Mouse (Mus musculus) left cerebral cortex, adult 2 months (tissue): ENCODE measurements at regions not wholly inside any gene's neighbourhood (a gene's known extent, or its start where the extent isn't known, plus 50 kb on each side); places are given as distances from the start of the nearest gene placed in this dataset.
A peak's percentile ranks its signal among the peaks of the same experiment; 100 is the strongest.

Experiments used
- DNase-seq, 2 experiments: peaks; one replicate each; pipeline ENCODE4 v3.0.0; 2021 to 2022; ENCODE audit warnings: low spot score in 2 of 2, mixed read lengths in 1 of 2; ENCODE audit errors: extremely low spot score in 1 of 2
- H3K27ac ChIP-seq: fragments of 200-600 bp; 2 replicates; pipeline ENCODE4 v1.8.1; 2022
- H3K4me3 ChIP-seq: fragments of 200-600 bp; 2 replicates; pipeline ENCODE4 v1.8.1; 2022
- CTCF ChIP-seq: fragments of 200-600 bp; IDR thresholded peaks from 2 replicates; pipeline ENCODE4 v1.8.1; 2022; ENCODE audit warnings: antibody characterized with exemption, mild to moderate bottlenecking, moderate library complexity
- intact Hi-C: fragments of 180-260 bp; cut with DNase I; formaldehyde crosslinking; loops from one replicate; pipeline ENCODE4 v1.15.1; 2025

GRCm38 (mm10) chr14:97694238-97694637 is 475.3 kb downstream of the Dach1 start:
- H3K4me3 ChIP-seq: no peak overlapping the region
- no peak for DNase-seq
- intact Hi-C loops: no loop called here
- no peak for TF ChIP-seq CTCF
- H3K27ac ChIP-seq: no peak overlapping the region

DNA sequence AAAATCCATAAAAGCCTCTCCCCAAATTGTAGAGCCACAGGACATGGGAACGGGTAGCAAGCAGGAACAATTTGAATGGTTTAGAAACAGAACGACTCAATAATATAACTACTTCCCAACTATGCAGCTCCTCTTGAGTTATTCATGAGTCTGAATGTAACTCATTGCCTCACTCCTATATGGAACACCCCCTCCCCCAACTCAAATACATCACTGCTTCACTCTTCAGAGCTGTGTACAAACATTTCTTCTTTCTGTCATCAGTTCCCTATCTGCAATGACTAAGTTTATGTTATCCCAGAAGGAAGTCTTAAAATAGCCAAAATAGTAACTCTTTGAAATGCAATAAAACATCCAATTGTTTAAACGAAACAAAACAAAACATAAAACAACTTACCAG is 484.9 kb downstream of the Dach1 start:
- intact Hi-C loops: no loop called here
- no peak for TF ChIP-seq CTCF
- no peak for DNase-seq
- H3K4me3 ChIP-seq: no peak overlapping the region
- no peak overlapping the region for H3K27ac ChIP-seq

DNA sequence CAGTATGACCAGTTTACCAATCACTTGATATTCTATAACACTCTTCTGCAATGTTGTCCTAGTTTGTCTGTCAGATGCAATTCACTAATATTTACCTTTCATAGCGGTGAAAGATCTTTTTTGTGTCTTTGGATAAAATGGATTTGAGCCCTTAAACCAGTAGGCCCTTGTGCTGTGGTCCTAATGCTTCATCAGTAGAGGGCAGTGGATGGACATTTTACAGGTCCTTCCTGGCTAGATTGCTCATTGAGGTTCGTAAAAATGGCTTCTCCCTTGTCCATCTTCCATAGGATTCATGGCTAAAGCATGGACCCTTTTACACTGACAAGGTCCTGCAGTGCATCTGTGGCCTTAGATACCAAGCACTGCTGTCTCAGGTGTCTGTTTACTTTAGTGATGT is 501.8 kb downstream of the Dach1 start:
- intact Hi-C loops: no loop called here
- no peak overlapping the region for H3K4me3 ChIP-seq

DNA sequence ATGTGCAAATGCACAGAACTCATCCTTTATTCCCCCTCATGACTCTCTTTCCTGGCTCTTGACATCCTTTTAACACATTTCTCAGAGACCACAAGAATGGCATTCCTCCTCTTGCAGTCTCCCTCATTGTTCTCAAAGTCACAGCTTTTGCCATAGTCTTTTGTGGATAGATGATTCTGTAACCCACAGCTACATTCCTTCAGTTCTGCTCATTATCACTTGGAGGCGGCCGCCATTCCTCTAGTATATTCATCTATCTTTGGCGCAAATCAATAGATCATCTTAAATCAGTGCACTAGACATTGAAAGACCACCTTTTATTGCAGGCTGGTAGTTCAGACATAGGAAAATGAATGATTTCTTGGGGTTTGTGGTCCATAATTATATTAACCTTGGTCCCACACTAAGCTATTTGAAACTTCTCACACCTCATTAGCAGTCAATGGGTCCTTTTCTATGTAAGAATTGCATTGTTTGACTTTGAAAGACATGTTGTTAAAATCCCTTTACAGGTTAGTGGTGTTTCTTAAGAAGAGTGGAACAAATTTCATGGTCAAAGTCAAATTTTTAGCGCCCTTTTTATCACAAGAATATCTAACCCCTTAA is 531.3 kb downstream of the Dach1 start:
- Histone ChIP-seq H3K27ac (no peak overlapping the region), H3K4me3 (no peak overlapping the region)
- TF ChIP-seq CTCF: no peak
- intact Hi-C loops: no loop called here
- DNase-seq: no peak

More for the DNA sequence above, 501.8 kb downstream of the Dach1 start:
- TF ChIP-seq CTCF: peak; percentile 25
- DNase-seq: no peak
- no peak overlapping the region for H3K27ac ChIP-seq

DNA sequence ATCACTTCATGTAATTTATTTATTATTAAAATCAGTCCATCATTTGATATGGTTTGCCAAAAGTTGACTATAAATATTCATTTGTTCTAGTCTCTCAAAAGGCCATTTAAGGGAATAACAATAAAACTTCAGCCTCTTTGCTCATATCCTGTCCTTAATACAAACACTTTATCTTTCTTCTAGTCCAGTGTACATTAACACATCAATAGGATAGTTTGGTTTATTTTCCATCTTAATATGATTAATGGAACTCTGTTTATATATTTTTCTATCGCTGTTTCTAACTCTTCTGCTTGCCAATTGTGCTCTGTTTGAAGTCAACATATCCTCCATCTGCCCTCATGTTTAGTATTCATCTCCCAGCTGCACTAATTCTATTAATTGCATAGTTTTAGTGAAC is 558.1 kb downstream of the Dach1 start:
- H3K4me3 ChIP-seq: no peak overlapping the region
- no peak for TF ChIP-seq CTCF
- intact Hi-C loops: no loop called here
- no peak overlapping the region for H3K27ac ChIP-seq
- no peak for DNase-seq

- Histone ChIP-seq H3K4me3 (no peak overlapping the region), H3K27ac (no peak overlapping the region)
- DNase-seq: no peak
- no peak for TF ChIP-seq CTCF
- intact Hi-C loops: no loop called here
Measured at GRCm38 (mm10) chr14:97596694-97597093, 572.9 kb downstream of the Dach1 start.

GRCm38 (mm10) chr14:97588611-97589010 is 581.0 kb downstream of the Dach1 start:
- no peak for DNase-seq
- intact Hi-C loops: no loop called here
- H3K27ac ChIP-seq: no peak overlapping the region
- no peak for TF ChIP-seq CTCF
- H3K4me3 ChIP-seq: no peak overlapping the region

- intact Hi-C loops: no loop called here
- peak; percentile 14 to 36 for DNase-seq
- Histone ChIP-seq H3K4me3 (no peak overlapping the region), H3K27ac (no peak overlapping the region)
- no peak for TF ChIP-seq CTCF
Measured at GRCm38 (mm10) chr14:97588182-97588581, 581.4 kb downstream of the Dach1 start.

GRCm38 (mm10) chr14:97586962-97587361 is 582.6 kb downstream of the Dach1 start:
- intact Hi-C loops: no loop called here
- DNase-seq: no peak
- H3K27ac ChIP-seq: no peak overlapping the region
- TF ChIP-seq CTCF: peak; percentile 28
- no peak overlapping the region for H3K4me3 ChIP-seq

GRCm38 (mm10) chr14:97570274-97570673 is 599.3 kb downstream of the Dach1 start:
- intact Hi-C loops: no loop called here
- no peak for DNase-seq
- TF ChIP-seq CTCF: no peak
- Histone ChIP-seq H3K4me3 (no peak overlapping the region), H3K27ac (no peak overlapping the region)

- Histone ChIP-seq H3K27ac (no peak overlapping the region), H3K4me3 (no peak overlapping the region)
- no peak for DNase-seq
- intact Hi-C loops: loop anchor here (10.0 kb wide), 1 partner anchor 226 kb away; no protein-coding TSS in a partner anchor
- TF ChIP-seq CTCF: no peak
Measured at GRCm38 (mm10) chr14:97560121-97560907, 609.3 kb downstream of the Dach1 start.

DNA sequence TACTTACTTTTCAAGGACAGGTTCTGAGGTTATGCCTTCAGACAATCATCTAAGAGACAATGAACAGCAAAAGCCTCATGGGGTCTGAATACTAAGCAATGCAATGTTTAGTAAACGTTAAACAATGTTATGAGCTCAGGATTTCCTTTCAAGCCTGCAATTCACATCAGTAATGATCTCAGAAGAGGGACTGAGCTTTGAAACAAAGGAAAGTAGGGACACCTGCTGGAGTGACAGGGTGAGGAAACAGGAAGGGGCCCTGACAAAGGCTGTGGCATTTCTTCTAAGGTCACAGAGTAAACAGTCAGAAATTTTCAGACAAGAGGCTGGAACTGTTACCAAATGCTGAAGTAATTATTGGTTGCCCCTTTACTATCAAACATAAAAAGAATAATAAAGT is 610.0 kb downstream of the Dach1 start:
- TF ChIP-seq CTCF: no peak; the same call in 1 of the 2 replicates
- no peak for DNase-seq
- Histone ChIP-seq H3K27ac (no peak overlapping the region), H3K4me3 (no peak overlapping the region)
- intact Hi-C loops: loop anchor here (5.0 to 10.0 kb wide), 2 partner anchors 623 to 1325 kb away; no protein-coding TSS in a partner anchor

DNA sequence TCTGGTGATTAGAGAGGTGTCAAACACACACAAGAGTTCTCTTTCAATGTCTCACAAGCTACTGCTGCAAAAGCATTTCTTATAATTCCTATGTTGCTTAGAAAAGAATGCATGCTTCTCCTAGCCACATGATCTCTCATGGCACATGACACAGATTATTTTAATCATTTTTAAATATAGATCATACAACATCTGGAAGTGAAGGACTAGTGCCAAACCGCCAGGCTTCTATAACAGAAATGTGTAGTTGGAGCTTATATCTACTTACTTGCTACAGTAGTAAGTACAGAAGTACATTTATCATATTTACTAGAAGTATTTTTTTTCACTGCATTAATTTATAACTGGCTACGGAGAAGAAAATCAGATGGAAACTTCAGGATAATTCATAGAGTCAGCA is 611.3 kb downstream of the Dach1 start:
- TF ChIP-seq CTCF: no peak
- intact Hi-C loops: loop anchor here (5.0 to 10.0 kb wide), 2 partner anchors 624 to 1327 kb away; no protein-coding TSS in a partner anchor
- Histone ChIP-seq H3K27ac (no peak overlapping the region), H3K4me3 (no peak overlapping the region)
- no peak for DNase-seq
